ENCODE assay signal across 10 mouse cellular contexts in the genomic region with DNA sequence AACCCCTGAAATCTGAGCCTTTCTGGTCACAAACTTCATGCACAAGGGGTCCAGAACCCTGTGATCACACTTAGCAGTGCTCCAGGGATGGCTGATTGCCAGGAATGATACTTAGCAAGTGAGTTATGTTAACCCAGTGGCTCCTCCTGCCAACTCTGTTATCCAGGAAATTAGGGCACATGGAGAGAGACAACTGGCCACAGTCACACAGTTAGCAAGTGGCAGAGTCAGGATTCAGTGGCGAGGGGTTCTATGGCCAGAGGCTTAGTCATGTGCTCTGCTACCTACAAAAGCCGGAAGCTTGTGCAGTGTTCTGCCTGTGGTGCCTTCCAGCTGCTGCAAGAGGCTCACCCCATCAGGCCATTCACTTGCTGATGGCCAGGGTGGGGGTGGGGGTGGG.
A peak's percentile ranks its signal among the peaks of the same experiment; 100 is the strongest.
DNase-seq lines count a peak whose midpoint lies in the region; ATAC-seq and TF ChIP-seq lines count a peak whose summit lies in the region.
"Had no signal": no experiment of that assay in that cellular context is flagged by ENCODE, and none has a peak within 500 bp of the region (broad histone marks: within the 10 kb centered on the region; RNA-seq: fewer than 3 reads in every experiment).

No protein-coding gene starts in this region.

- H3K36me3 ChIP-seq in heart, embryonic 12.5 days, result no peaks in the 10 kb centered on the region
- no peaks in the 10 kb centered on the region for H3K36me3 ChIP-seq in heart, adult 2 months (ENCODE audit: control insufficient read depth, insufficient read depth, low read length)
- H3K36me3 ChIP-seq in lung, embryonic 14.5 days (ENCODE audit: insufficient read depth), result no peaks in the 10 kb centered on the region
- H3K36me3 ChIP-seq in neural tube, embryonic 13.5 days, result no peaks in the 10 kb centered on the region
- H3K36me3 ChIP-seq: midbrain, embryonic 12.5 days had no signal

- H3K4me1 ChIP-seq in heart, embryonic 12.5 days (replicated peaks), result peaks cover 12% of the 10 kb centered on the region
- peaks cover 2% of the 10 kb centered on the region; the same call in 1 of the 2 replicates for H3K4me1 ChIP-seq in heart, adult 2 months (ENCODE audit: control insufficient read depth, insufficient read depth, low read length)
- H3K4me1 ChIP-seq in lung, embryonic 14.5 days (ENCODE audit: insufficient read depth), result peaks cover 5% of the 10 kb centered on the region; the same call in 1 of the 2 replicates
- H3K4me1 ChIP-seq in neural tube, embryonic 13.5 days (replicated peaks), result peaks cover 53% of the 10 kb centered on the region

- H3K27ac ChIP-seq in heart, embryonic 12.5 days (ENCODE audit: poor library complexity, severe bottlenecking), result no peak overlapping the region; the same call in 1 of the 2 replicates
- H3K27ac ChIP-seq in heart, adult 2 months, result no peak overlapping the region
- H3K27ac ChIP-seq in lung, embryonic 14.5 days (ENCODE audit: low read depth), result no peak overlapping the region
- H3K27ac ChIP-seq in neural tube, embryonic 13.5 days (replicated peaks), result no peak overlapping the region
- H3K27ac ChIP-seq: midbrain, embryonic 12.5 days had no signal

- TF ChIP-seq EP300 in heart, adult 2 months (IDR thresholded peaks at IDR 0.05; ENCODE audit: insufficient read depth, low read depth, low read length), result no peak

- ATAC-seq in heart, embryonic 12.5 days (ENCODE audit: insufficient number of reproducible peaks, low FRiP score), result peak; percentile 48
- peak; percentile 63 for ATAC-seq in lung, embryonic 14.5 days (ENCODE audit: insufficient read depth)
- ATAC-seq in common myeloid progenitor, adult 5-6 weeks (replicated peaks; ENCODE audit: low read depth, poor library complexity, severe bottlenecking), result peak; percentile 37; the same call in 1 of the 2 replicates
- 0 out of 2 replicates have a peak, but pooled peaks have one; percentile 3 for ATAC-seq in neural tube, embryonic 13.5 days (ENCODE audit: low read depth)

- intact Hi-C loops in heart, adult 2 months (cut with DNase I), result no loop called here

- H3K27me3 ChIP-seq in heart, embryonic 12.5 days (replicated peaks), result no peaks in the 10 kb centered on the region
- no peaks in the 10 kb centered on the region for H3K27me3 ChIP-seq in heart, adult 2 months (ENCODE audit: control insufficient read depth, insufficient read depth, low read length)
- no peaks in the 10 kb centered on the region for H3K27me3 ChIP-seq in lung, embryonic 14.5 days (ENCODE audit: insufficient read depth, low read length)
- peaks cover 41% of the 10 kb centered on the region for H3K27me3 ChIP-seq in neural tube, embryonic 13.5 days

- H3K9me3 ChIP-seq in heart, embryonic 12.5 days (replicated peaks), result no peaks in the 10 kb centered on the region
- no peaks in the 10 kb centered on the region for H3K9me3 ChIP-seq in lung, embryonic 14.5 days (ENCODE audit: low read depth, low read length)
- H3K9me3 ChIP-seq in neural tube, embryonic 13.5 days, result no peaks in the 10 kb centered on the region
- H3K9me3 ChIP-seq: midbrain, embryonic 12.5 days had no signal

- H3K79me2 ChIP-seq in heart, adult 2 months (replicated peaks; ENCODE audit: control insufficient read depth, insufficient read depth, low read length), result no peaks in the 10 kb centered on the region

- no peak for DNase-seq in heart, adult 2 months
- peak; percentile 70 for DNase-seq in lung, embryonic 14.5 days
- no peak for DNase-seq in lung, postnatal 25 days (ENCODE audit: low spot score)
- no peak for DNase-seq in frontal cortex, postnatal 10 days (ENCODE audit: low spot score in 2 of 2)
- DNase-seq in cerebellum, adult 11 months, result no peak
- DNase-seq: thymus, postnatal 4 days had no signal

- no peak overlapping the region for H3K9ac ChIP-seq in heart, embryonic 12.5 days
- no peak overlapping the region for H3K9ac ChIP-seq in heart, adult 2 months (ENCODE audit: low read depth, low read length)
- no peak overlapping the region for H3K9ac ChIP-seq in lung, embryonic 14.5 days
- no peak overlapping the region for H3K9ac ChIP-seq in neural tube, embryonic 13.5 days
- H3K9ac ChIP-seq: midbrain, embryonic 12.5 days had no signal

- no peak overlapping the region for H3K4me2 ChIP-seq in heart, embryonic 12.5 days
- H3K4me2 ChIP-seq in lung, embryonic 14.5 days, result no peak overlapping the region
- H3K4me2 ChIP-seq in neural tube, embryonic 13.5 days, result no peak overlapping the region
- H3K4me2 ChIP-seq: midbrain, embryonic 12.5 days had no signal

- H3K4me3 ChIP-seq in heart, embryonic 12.5 days, result no peak overlapping the region
- no peak overlapping the region for H3K4me3 ChIP-seq in heart, adult 2 months
- H3K4me3 ChIP-seq in lung, embryonic 14.5 days (ENCODE audit: low read depth, low read length), result no peak overlapping the region
- H3K4me3 ChIP-seq in neural tube, embryonic 13.5 days, result no peak overlapping the region
- H3K4me3 ChIP-seq: midbrain, embryonic 12.5 days had no signal

- 57% methylated on average over 2 of the region's 2 CpGs for WGBS in heart, embryonic 12.5 days
- 43% methylated on average over 2 of the region's 2 CpGs for WGBS in heart, adult 2 months
- 27% methylated on average over 2 of the region's 2 CpGs for WGBS in lung, embryonic 14.5 days
- WGBS in neural tube, embryonic 13.5 days, result 36% methylated on average over 2 of the region's 2 CpGs

- no peak for TF ChIP-seq CTCF in heart, adult 2 months (IDR thresholded peaks at IDR 0.05)
- no peak for TF ChIP-seq CTCF in lung, embryonic 14.5 days (IDR thresholded peaks at IDR 0.05; ENCODE audit: low read depth)

- TF ChIP-seq POLR2A in heart, adult 2 months (IDR thresholded peaks at IDR 0.05; ENCODE audit: insufficient read depth, low read depth, low read length), result no peak

Comparison
In these comparisons a context has a peak if more than half of its experiments do, and no peak if none do; other contexts are left out.
1. ATAC-seq: peak in every context shown above with its lines; median percentile 63 in lung, embryonic 14.5 days; 48 in heart, embryonic 12.5 days; 37 in common myeloid progenitor, adult 5-6 weeks; 3 in neural tube, embryonic 13.5 days.